Mouse (Mus musculus): ENCODE results near the gene Hadh.
A peak's percentile ranks its signal among the peaks of the same experiment; 100 is the strongest.

The Hadh gene

GRCm38 (mm10) chr3:131271157-131271556 lies 744 bp downstream of the Hadh start:
- DNase-seq (ENCODE audit: low spot score) = peak; percentile 34

GRCm38 (mm10) chr3:131270381-131270780 lies 1.5 kb downstream of the Hadh start:
- DNase-seq (ENCODE audit: low spot score) = no peak

- no peak for DNase-seq (ENCODE audit: low spot score)
Measured at GRCm38 (mm10) chr3:131266366-131267050, 5.4 kb downstream of the Hadh start.

GRCm38 (mm10) chr3:131265516-131265915 lies 6.4 kb downstream of the Hadh start:
- DNase-seq (ENCODE audit: low spot score) = no peak

- DNase-seq (ENCODE audit: low spot score) = no peak
Measured at GRCm38 (mm10) chr3:131263766-131264486, 8.0 kb downstream of the Hadh start.

- DNase-seq (ENCODE audit: low spot score) = no peak
Measured at GRCm38 (mm10) chr3:131260418-131260817, 11.5 kb downstream of the Hadh start.

- no peak for DNase-seq (ENCODE audit: low spot score)
Measured at GRCm38 (mm10) chr3:131259392-131259965, 12.4 kb downstream of the Hadh start.

- no peak for DNase-seq (ENCODE audit: low spot score)
Measured at GRCm38 (mm10) chr3:131258921-131259320, 13.0 kb downstream of the Hadh start.

- DNase-seq (ENCODE audit: low spot score) = no peak
Measured at GRCm38 (mm10) chr3:131255399-131255981, 16.4 kb downstream of the Hadh start.

GRCm38 (mm10) chr3:131254991-131255390 lies 16.9 kb downstream of the Hadh start:
- DNase-seq (ENCODE audit: low spot score) = no peak

- DNase-seq (ENCODE audit: low spot score) = no peak
Measured at GRCm38 (mm10) chr3:131251601-131252000, 20.3 kb downstream of the Hadh start.

- DNase-seq (ENCODE audit: low spot score) = no peak
Measured at GRCm38 (mm10) chr3:131250978-131251377, 20.9 kb downstream of the Hadh start.

GRCm38 (mm10) chr3:131250283-131250682 lies 21.6 kb downstream of the Hadh start:
- DNase-seq (ENCODE audit: low spot score) = no peak

- DNase-seq (ENCODE audit: low spot score) = no peak
Measured at GRCm38 (mm10) chr3:131248444-131248843, 23.5 kb downstream of the Hadh start.

GRCm38 (mm10) chr3:131247851-131248250 lies 24.1 kb downstream of the Hadh start:
- no peak for DNase-seq (ENCODE audit: low spot score)

GRCm38 (mm10) chr3:131247447-131247846 lies 24.5 kb downstream of the Hadh start:
- no peak for DNase-seq (ENCODE audit: low spot score)

GRCm38 (mm10) chr3:131246579-131247046 lies 25.3 kb downstream of the Hadh start:
- DNase-seq (ENCODE audit: low spot score) = no peak

GRCm38 (mm10) chr3:131245766-131246578 lies 25.9 kb downstream of the Hadh start:
- peak; percentile 47 for DNase-seq (ENCODE audit: low spot score)

GRCm38 (mm10) chr3:131237785-131238633 lies 33.9 kb downstream of the Hadh start:
- peak; percentile 49 for DNase-seq (ENCODE audit: low spot score)

- no peak for DNase-seq (ENCODE audit: low spot score)
Measured at GRCm38 (mm10) chr3:131237061-131237460, 34.8 kb downstream of the Hadh start.

GRCm38 (mm10) chr3:131228083-131228482 lies 43.8 kb downstream of the Hadh start:
- no peak for DNase-seq (ENCODE audit: low spot score)
